Mouse (Mus musculus) liver, adult 2 months (tissue): ENCODE data around the gene Prss42.

Experiments
- CTCF ChIP-seq: fragments of 200-500 bp; IDR thresholded peaks from 2 replicates; pipeline ENCODE4 v1.5.1; 2011; ENCODE audit warnings: low read depth, low read length, control low read depth
- POLR2A ChIP-seq: fragments of 200-500 bp; IDR thresholded peaks from 2 replicates; pipeline ENCODE4 v1.6.1; 2011; ENCODE audit warnings: low read length, control low read depth; ENCODE audit not compliant: insufficient read depth; ENCODE audit errors: extremely low read depth

DNA sequence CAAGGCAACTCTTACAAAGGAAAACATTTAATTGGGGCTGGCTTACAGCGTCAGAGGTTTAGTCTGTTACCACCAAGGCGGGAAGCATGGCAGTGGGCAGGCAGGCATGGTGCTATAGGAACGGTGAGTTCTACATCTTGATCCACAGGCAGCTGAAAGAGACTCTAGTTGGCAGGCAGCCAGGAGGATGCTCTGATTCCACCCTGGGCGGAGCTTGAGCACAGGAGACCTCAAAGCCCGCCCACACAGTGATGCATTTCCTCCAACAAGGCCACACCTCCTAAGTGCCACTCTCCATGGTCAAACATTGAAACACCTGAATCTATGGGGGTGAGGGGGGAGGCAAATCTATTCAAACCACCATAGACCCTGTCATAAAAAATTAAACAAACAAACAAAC lies 35.1 kb downstream of the Prss42 start:
- TF ChIP-seq CTCF, result no peak
- TF ChIP-seq POLR2A, result no peak
